Mouse (Mus musculus): ENCODE results near the gene Ddx41.

The Ddx41 gene

GRCm38 (mm10) chr13:55508531-55508930 is 27.9 kb downstream of the Ddx41 start:
- DNase-seq (ENCODE audit: low read depth, low spot score) = no peak

- no peak for DNase-seq (ENCODE audit: low read depth, low spot score)
Measured at GRCm38 (mm10) chr13:55507877-55508276, 28.6 kb downstream of the Ddx41 start.

DNA sequence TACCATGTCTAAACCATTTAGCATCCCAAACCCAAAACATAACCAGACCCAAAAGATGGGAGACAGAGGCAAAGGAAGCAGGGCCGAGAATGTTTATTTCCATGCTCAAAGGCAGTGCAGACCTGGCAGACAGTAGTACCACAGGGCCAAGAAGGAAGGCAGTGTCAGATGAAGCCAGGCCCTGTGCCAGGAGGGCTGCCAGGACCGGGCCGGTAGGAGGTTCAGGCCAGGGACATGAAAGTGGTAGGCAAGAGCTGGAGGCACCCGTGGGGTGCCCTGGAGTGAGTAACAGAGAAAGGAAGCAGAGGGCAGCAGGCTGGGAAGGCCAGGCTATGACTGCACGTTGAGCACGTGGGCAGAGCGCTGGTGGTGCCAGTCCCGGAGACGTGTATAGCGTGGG is 29.8 kb downstream of the Ddx41 start:
- no peak for DNase-seq (ENCODE audit: low read depth, low spot score)

DNA sequence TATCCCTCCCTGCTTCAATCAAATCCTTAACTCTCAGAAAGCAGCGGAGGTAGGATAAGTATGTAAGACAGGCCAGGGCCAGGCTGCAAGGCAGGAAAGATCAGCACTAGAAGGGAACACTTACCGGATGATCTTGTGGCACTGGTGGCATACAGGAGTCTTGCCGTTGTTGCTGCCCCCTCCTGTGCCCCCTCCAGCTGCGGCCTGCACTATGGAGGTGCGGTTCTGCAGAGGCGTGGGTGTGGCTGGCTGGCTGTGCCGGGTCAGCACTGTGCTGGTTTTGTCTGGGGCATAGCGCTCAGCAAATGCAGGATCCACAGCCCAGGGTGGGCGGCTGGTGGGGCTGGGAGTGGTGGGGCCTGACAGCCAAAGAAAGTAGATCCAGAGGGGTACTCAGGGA is 30.6 kb downstream of the Ddx41 start:
- DNase-seq (ENCODE audit: low read depth, low spot score) = no peak

DNA sequence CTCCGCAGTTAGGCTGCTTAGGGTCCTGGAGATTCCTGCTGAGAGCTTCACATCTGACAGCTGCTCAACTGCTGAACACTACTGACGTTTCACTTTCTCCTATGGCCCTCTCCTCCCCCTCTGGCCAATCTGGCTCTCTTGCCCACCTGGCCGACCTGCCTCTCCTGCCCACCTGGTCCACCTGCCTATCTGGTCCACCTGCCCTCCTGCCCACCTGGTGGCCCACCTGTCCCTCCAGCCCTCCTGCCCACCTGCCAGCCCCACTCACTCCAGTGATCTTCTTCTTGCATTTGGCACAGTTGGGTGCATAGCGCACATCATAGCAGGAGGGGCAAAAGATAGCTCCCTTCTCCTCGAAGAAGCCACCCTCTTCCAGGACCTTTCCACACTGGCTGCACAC is 32.1 kb downstream of the Ddx41 start:
- DNase-seq (ENCODE audit: low read depth, low spot score) = no peak

DNA sequence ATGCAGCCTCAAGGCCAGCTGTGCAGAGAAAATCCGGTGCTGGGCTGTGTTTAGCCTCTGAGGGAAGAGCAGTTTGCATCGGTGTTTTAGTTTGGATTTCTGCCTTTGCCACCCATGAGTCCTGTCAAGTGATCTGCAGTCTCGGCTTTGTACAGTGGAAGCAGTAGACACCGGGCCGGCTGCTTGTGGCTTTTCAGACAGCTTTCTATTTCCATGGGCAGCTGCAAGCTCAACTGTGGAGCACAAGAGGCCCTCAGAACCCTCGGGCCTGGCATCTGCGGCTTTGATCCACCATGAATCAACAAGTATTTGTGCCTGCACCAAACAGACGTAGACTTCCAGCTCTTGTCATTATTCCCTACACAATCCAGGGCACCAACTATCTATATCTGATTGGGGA is 34.1 kb downstream of the Ddx41 start:
- DNase-seq (ENCODE audit: low read depth, low spot score) = no peak

GRCm38 (mm10) chr13:55500575-55500974 is 35.9 kb downstream of the Ddx41 start:
- DNase-seq (ENCODE audit: low read depth, low spot score) = no peak

- no peak for DNase-seq (ENCODE audit: low read depth, low spot score)
Measured at GRCm38 (mm10) chr13:55498906-55499305, 37.6 kb downstream of the Ddx41 start.

DNA sequence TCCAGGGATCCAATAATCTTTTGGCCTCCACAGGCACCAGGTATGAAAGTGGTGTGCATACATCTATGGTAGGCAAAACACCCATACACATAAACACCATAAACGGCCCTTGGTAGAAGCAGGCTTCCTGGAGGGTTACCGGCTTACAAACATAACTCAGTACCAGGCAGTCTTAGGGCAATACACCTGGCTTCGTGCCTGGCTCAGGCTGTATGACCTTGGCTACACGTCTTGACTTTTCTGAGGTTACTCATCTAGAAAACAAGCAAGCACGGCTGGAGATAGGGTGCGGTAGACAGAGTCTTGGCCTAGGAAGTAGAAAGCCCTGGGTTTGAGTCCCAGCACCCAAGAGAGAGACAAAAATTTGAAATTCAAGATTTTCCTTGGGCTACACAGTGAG is 39.8 kb downstream of the Ddx41 start:
- DNase-seq (ENCODE audit: low read depth, low spot score) = no peak

- no peak for DNase-seq (ENCODE audit: low read depth, low spot score)
Measured at GRCm38 (mm10) chr13:55495702-55496101, 40.8 kb downstream of the Ddx41 start.

GRCm38 (mm10) chr13:55494883-55495621 is 41.4 kb downstream of the Ddx41 start:
- DNase-seq (ENCODE audit: low read depth, low spot score) = no peak

- DNase-seq (ENCODE audit: low read depth, low spot score) = no peak
Measured at GRCm38 (mm10) chr13:55494257-55494656, 42.2 kb downstream of the Ddx41 start.

DNA sequence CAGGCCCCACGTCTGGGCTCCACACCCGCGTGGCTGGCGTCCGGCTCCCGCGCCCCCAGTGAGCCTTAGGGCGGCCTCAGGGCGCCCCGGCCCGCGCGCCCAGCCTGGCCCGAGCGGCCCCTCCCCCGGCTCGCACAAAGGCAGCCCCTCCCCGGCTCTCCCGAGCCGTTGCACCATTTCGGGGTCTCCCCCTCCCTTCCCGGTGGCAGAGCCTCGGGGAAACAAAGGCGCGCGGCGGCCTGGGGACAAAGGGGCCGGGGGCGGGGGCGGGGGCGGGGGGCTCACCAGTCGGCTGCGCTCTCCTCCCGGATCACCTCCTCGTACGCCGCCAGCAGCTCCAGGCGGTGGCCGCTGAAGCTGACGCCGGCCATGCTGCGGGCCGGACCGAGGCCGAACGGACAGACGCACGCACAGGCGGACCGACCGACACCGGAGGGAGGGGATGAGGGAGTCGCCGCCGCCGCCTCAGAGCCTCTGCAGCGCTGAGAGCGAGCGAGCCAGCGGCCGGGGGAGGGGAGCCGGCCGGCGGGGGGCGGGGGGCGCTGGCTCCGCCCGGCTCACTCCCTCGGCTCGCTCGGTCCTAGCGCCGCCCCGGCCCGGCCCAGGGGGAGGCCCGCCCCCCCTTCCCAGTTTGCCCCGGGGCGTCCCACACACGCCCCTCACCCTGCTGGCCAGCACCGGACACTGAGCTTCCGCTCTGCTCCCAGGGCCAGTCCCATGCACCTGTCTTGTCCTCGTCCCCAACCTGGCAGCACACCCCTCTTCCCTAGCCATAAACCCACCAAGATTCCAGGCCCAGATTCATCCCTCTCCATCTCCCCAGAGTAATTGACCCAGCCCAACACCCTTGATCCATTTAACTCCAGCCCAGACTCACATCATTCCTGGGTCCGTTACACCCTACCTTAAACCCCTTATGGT is 48.6 kb downstream of the Ddx41 start, which contains the start of gene Dbn1:
Dbn1 (minus strand) TSS at position 534 of the 921 bp plus-strand sequence.
- DNase-seq (ENCODE audit: low read depth, low spot score) = no peak

- no peak for DNase-seq (ENCODE audit: low read depth, low spot score)
Measured at GRCm38 (mm10) chr13:55486916-55487577, 49.4 kb downstream of the Ddx41 start.

- no peak for DNase-seq (ENCODE audit: low read depth, low spot score)
Measured at GRCm38 (mm10) chr13:55486029-55486794, 50.2 kb downstream of the Ddx41 start.

DNA sequence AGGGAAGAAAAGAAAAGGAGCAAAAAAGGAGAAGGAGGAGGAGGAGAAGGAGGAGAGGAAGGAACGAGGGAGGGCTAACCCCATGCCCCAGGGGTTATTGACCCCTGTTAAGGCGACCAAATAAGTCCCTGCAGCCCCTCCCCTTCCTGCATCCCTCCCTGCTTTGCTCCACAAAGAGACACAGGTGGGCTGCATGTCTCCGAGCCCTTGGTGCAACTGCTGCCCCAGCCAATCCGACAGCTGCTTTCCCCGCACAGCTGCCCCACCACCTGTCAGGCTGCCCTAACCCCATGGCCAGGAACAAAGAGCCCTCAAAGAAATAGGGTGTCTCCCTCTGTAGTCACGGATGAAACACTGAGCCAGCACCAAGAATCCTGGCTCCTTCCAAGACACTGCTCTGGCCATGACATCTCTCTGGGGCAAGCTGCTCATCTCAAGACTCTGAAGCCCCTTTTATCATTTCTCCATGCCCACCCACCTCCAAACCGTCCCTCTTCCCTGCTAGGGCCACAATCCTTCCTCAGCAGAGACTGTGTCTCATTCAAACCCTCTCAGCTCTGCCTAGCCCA is 51.9 kb downstream of the Ddx41 start:
- DNase-seq (ENCODE audit: low read depth, low spot score) = no peak

DNA sequence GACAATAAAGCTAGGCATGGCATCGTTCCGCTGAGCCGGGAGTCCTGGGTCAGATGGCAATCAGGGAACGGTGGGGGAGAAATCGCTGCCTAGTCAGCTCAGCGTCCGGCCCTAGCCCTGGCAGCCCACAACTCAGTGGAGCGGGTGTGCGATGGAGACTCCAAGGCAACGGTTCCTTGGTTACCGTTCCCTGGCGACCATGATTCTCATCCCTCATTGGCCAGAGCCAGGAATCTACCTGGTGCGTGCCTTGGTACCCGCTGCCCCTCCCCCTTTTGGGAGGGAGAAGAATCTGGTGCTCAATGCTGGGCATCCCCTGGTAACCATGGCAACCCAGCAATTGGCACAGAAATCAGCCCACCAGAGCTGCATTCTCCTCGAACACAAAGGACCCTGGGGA is 52.9 kb downstream of the Ddx41 start:
- DNase-seq (ENCODE audit: low read depth, low spot score) = peak; percentile 79

DNA sequence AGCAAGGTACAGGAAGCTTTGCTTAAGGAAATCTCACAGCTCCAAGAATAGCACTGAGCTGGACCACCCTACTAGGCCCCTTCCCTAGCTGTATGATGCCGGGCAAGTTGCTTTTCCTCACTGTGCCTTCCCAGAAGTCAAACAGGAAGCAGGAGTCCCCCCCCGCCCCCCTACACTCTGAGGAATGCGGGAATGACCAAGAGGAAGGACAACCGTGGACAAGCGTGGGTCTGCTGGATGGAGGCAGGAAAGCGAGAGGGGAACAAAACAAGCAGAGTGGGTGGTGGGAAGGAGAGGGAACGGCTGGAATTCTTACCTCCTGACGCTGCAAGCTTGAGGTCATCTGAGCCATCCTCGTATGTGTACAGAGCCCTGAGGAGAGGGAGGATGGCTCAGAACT is 53.4 kb downstream of the Ddx41 start:
- no peak for DNase-seq (ENCODE audit: low read depth, low spot score)

GRCm38 (mm10) chr13:55482542-55482941 is 53.9 kb downstream of the Ddx41 start:
- DNase-seq (ENCODE audit: low read depth, low spot score) = no peak
